13 mouse cellular contexts compared by ENCODE assay signal in genomic region chr11:79885713-79886393, GRCm38 (mm10).
DNase-seq lines count a peak whose midpoint lies in the region; ATAC-seq and TF ChIP-seq lines count a peak whose summit lies in the region.
"Had no signal": no experiment of that assay in that cellular context is flagged by ENCODE, and none has a peak within 500 bp of the region (broad histone marks: within the 10 kb centered on the region; RNA-seq: fewer than 3 reads in every experiment).

No protein-coding gene starts in this region.

- peaks cover 0 to 2% of the 10 kb centered on the region in 2 experiments; a peak in 1 of 4 replicates for H3K27me3 ChIP-seq in MEL (ENCODE audit: control insufficient read depth in 1 of 2, insufficient read depth in 2 of 2, low read length in 2 of 2)
- no peaks in the 10 kb centered on the region for H3K27me3 ChIP-seq in kidney, embryonic 16.5 days (ENCODE audit: insufficient read depth, low read length)
- H3K27me3 ChIP-seq in midbrain, embryonic 16.5 days (ENCODE audit: control insufficient read depth, insufficient read depth, low read depth, low read length) = no peaks in the 10 kb centered on the region
- H3K27me3 ChIP-seq: embryonic facial prominence, embryonic 13.5 days had no signal

- WGBS in kidney, embryonic 16.5 days = 56% methylated on average over 13 of the region's 13 CpGs
- WGBS in midbrain, embryonic 16.5 days = 91% methylated on average over 13 of the region's 13 CpGs

- DNase-seq in MEL (ENCODE audit: low read depth, low spot score) = peak; percentile 90
- DNase-seq in gastrocnemius, adult 2 months = peak; percentile 92
- no peak for DNase-seq in layer of hippocampus, postnatal 14 days (ENCODE audit: low spot score in 2 of 2)
- no peak for DNase-seq in layer of hippocampus, adult 18-20 months (ENCODE audit: low spot score in 2 of 2)
- DNase-seq in MN1 (ENCODE audit: low spot score) = no peak
- DNase-seq: cerebellum, adult 9-11 months; lung, postnatal 10 days; right cerebral cortex, postnatal 25 days had no signal

- peaks cover 7 to 18% of the 10 kb centered on the region in 2 experiments; a peak in 3 of 4 replicates for H3K4me1 ChIP-seq in MEL (ENCODE audit: control insufficient read depth in 1 of 2, insufficient read depth in 2 of 2, low read length in 2 of 2)
- peaks cover 4% of the 10 kb centered on the region; the same call in 1 of the 2 replicates for H3K4me1 ChIP-seq in kidney, embryonic 16.5 days (ENCODE audit: insufficient read depth, low read length)
- no peaks in the 10 kb centered on the region for H3K4me1 ChIP-seq in midbrain, embryonic 16.5 days (ENCODE audit: control insufficient read depth, insufficient read depth, low read length)
- H3K4me1 ChIP-seq: embryonic facial prominence, embryonic 13.5 days had no signal

- H3K36me3 ChIP-seq in MEL (ENCODE audit: control insufficient read depth in 1 of 2, insufficient read depth in 2 of 2, low read length in 2 of 2) = peaks cover 0 to 12% of the 10 kb centered on the region in 2 experiments; a peak in 2 of 4 replicates
- no peaks in the 10 kb centered on the region for H3K36me3 ChIP-seq in kidney, embryonic 16.5 days (ENCODE audit: insufficient read depth, low read length)
- no peaks in the 10 kb centered on the region for H3K36me3 ChIP-seq in midbrain, embryonic 16.5 days (ENCODE audit: control insufficient read depth, insufficient read depth, low read length)
- H3K36me3 ChIP-seq: embryonic facial prominence, embryonic 13.5 days; heart, embryonic 13.5 days had no signal

- H3K4me2 ChIP-seq in kidney, embryonic 16.5 days (replicated peaks; ENCODE audit: low read depth, low read length) = no peak overlapping the region
- no peak overlapping the region for H3K4me2 ChIP-seq in midbrain, embryonic 16.5 days (ENCODE audit: low read length)
- H3K4me2 ChIP-seq: embryonic facial prominence, embryonic 13.5 days; heart, embryonic 13.5 days had no signal

- H3K27ac ChIP-seq in MEL (ENCODE audit: control insufficient read depth, low read depth, low read length) = 0 out of 2 replicates have a peak overlapping the region, but pooled peaks have one; percentile 6
- peak overlapping the region; percentile 90 for H3K27ac ChIP-seq in gastrocnemius, adult 2 months
- no peak overlapping the region for H3K27ac ChIP-seq in kidney, embryonic 16.5 days (ENCODE audit: low read length)
- no peak overlapping the region for H3K27ac ChIP-seq in midbrain, embryonic 16.5 days (ENCODE audit: low read length)
- H3K27ac ChIP-seq: embryonic facial prominence, embryonic 13.5 days; heart, embryonic 13.5 days had no signal

- intact Hi-C loops in gastrocnemius, adult 2 months (cut with DNase I) = loop anchor here (2.0 kb wide), 1 partner anchor 93 kb away; no protein-coding TSS in a partner anchor

- peak; percentile 87 to 92 for TF ChIP-seq EP300 in MEL (IDR thresholded peaks at IDR 0.05; ENCODE audit: low read depth in 1 of 2, low read length in 2 of 2)

- no peak for TF ChIP-seq RAD21 in MEL (IDR thresholded peaks at IDR 0.05; ENCODE audit: low read depth, low read length)

- no peak overlapping the region for H3K9ac ChIP-seq in MEL (ENCODE audit: control insufficient read depth, low read depth, low read length, poor library complexity, severe bottlenecking)
- no peak overlapping the region for H3K9ac ChIP-seq in kidney, embryonic 16.5 days (replicated peaks; ENCODE audit: low read length)
- H3K9ac ChIP-seq in midbrain, embryonic 16.5 days (ENCODE audit: low read depth, low read length) = no peak overlapping the region
- H3K9ac ChIP-seq: embryonic facial prominence, embryonic 13.5 days; heart, embryonic 13.5 days had no signal

- no peak for TF ChIP-seq POLR2A in MEL (IDR thresholded peaks at IDR 0.05; ENCODE audit: control insufficient read depth in 1 of 2, insufficient read depth in 1 of 2, low read depth in 1 of 2, low read length in 2 of 2, poor library complexity in 1 of 2)

- peak; percentile 82 for ATAC-seq in kidney, embryonic 16.5 days (ENCODE audit: low FRiP score, low TSS enrichment)
- ATAC-seq in megakaryocyte progenitor cell, adult 5-6 weeks (replicated peaks; ENCODE audit: poor library complexity) = peak; percentile 94
- no peak for ATAC-seq in midbrain, embryonic 16.5 days

- H3K79me2 ChIP-seq in MEL (ENCODE audit: control insufficient read depth, insufficient read depth, low read length, poor library complexity) = no peaks in the 10 kb centered on the region

- H3K9me3 ChIP-seq in MEL (replicated peaks; ENCODE audit: insufficient read depth, low read length) = no peaks in the 10 kb centered on the region
- no peaks in the 10 kb centered on the region for H3K9me3 ChIP-seq in kidney, embryonic 16.5 days (ENCODE audit: low read length)
- no peaks in the 10 kb centered on the region for H3K9me3 ChIP-seq in midbrain, embryonic 16.5 days (replicated peaks; ENCODE audit: control insufficient read depth, low read length, poor library complexity, severe bottlenecking)
- H3K9me3 ChIP-seq: embryonic facial prominence, embryonic 13.5 days; heart, embryonic 13.5 days had no signal

- no peak for TF ChIP-seq CTCF in MEL (IDR thresholded peaks at IDR 0.05 in 2 of 3, conservative IDR thresholded peaks at IDR 0.05 in 1 of 3; ENCODE audit: control insufficient read depth in 1 of 3, insufficient read depth in 1 of 3, low read depth in 2 of 3, low read length in 3 of 3, poor library complexity in 1 of 3, severe bottlenecking in 1 of 3)
- no peak for TF ChIP-seq CTCF in gastrocnemius, adult 2 months (IDR thresholded peaks at IDR 0.05)

- H3K4me3 ChIP-seq in MEL (ENCODE audit: control insufficient read depth in 1 of 2, insufficient read depth in 1 of 2, low read depth in 2 of 2, low read length in 2 of 2) = no peak overlapping the region
- no peak overlapping the region for H3K4me3 ChIP-seq in gastrocnemius, adult 2 months
- H3K4me3 ChIP-seq in kidney, embryonic 16.5 days (ENCODE audit: low read length) = no peak overlapping the region
- H3K4me3 ChIP-seq in midbrain, embryonic 16.5 days (ENCODE audit: low read depth, low read length) = no peak overlapping the region
- H3K4me3 ChIP-seq: embryonic facial prominence, embryonic 13.5 days; heart, embryonic 13.5 days had no signal

TF ChIP-seq in MEL, 35 proteins besides CTCF, POLR2A, EP300 and RAD21:
- TF ChIP-seq NELFE (IDR thresholded peaks at IDR 0.05; ENCODE audit: low read depth, low read length) (no peak), MXI1 (IDR thresholded peaks at IDR 0.05; ENCODE audit: low read depth, low read length) (peak; percentile 61; the same call in 1 of the 2 replicates), JUND (IDR thresholded peaks at IDR 0.05; ENCODE audit: low read depth, low read length) (no peak), CHD2 (IDR thresholded peaks at IDR 0.05; ENCODE audit: low read length) (no peak), ZKSCAN1 (IDR thresholded peaks at IDR 0.05; ENCODE audit: low read depth, low read length) (no peak), MEF2A (IDR thresholded peaks at IDR 0.05; ENCODE audit: extremely low read depth, insufficient replicate concordance, low read depth, low read length, poor library complexity, severe bottlenecking) (no peak), POLR2AphosphoS2 (IDR thresholded peaks at IDR 0.05; ENCODE audit: low read length) (no peak; the same call in 1 of the 2 replicates), NRF1 (IDR thresholded peaks at IDR 0.05; ENCODE audit: insufficient read depth, low read depth, low read length, poor library complexity, severe bottlenecking) (0 out of 2 replicates have a peak, but pooled peaks have one; percentile 21), ETS1 (IDR thresholded peaks at IDR 0.05; ENCODE audit: low read depth, low read length) (peak; percentile 48; the same call in 1 of the 2 replicates), GABPA (IDR thresholded peaks at IDR 0.05; ENCODE audit: low read depth, low read length) (no peak), USF1 (IDR thresholded peaks at IDR 0.05; ENCODE audit: low read depth, low read length) (no peak), MAZ (IDR thresholded peaks at IDR 0.05; ENCODE audit: low read depth, low read length) (0 out of 2 replicates have a peak, but pooled peaks have one; percentile 55), USF2 (IDR thresholded peaks at IDR 0.05; ENCODE audit: borderline replicate concordance in 1 of 2, insufficient read depth in 1 of 2, low read depth in 1 of 2, low read length in 2 of 2) (no peak), TBP (IDR thresholded peaks at IDR 0.05; ENCODE audit: low read depth, low read length) (peak; percentile 94), CHD1 (IDR thresholded peaks at IDR 0.05; ENCODE audit: low read depth, low read length) (no peak), ZNF384 (IDR thresholded peaks at IDR 0.05; ENCODE audit: low read depth, low read length) (no peak), RCOR1 (IDR thresholded peaks at IDR 0.05; ENCODE audit: low read depth, low read length) (peak; percentile 84), ZC3H11A (IDR thresholded peaks at IDR 0.05; ENCODE audit: low read depth, low read length) (no peak), TCF12 (IDR thresholded peaks at IDR 0.05; ENCODE audit: low read depth, low read length) (peak; percentile 92), E2F4 (IDR thresholded peaks at IDR 0.05; ENCODE audit: borderline replicate concordance, low read depth, low read length) (no peak), POLR2AphosphoS5 (IDR thresholded peaks at IDR 0.05; ENCODE audit: borderline replicate concordance, low read depth, low read length) (no peak), MYC (IDR thresholded peaks at IDR 0.05; ENCODE audit: low read depth, low read length) (peak; percentile 63; the same call in 1 of the 2 replicates), MYB (IDR thresholded peaks at IDR 0.05; ENCODE audit: low read depth, low read length) (peak; percentile 51; the same call in 1 of the 2 replicates), GATA1 (IDR thresholded peaks at IDR 0.05; ENCODE audit: low read depth, low read length) (peak; percentile 59), TAL1 (IDR thresholded peaks at IDR 0.05; ENCODE audit: low read length) (peak; percentile 86), MAFK (IDR thresholded peaks at IDR 0.05; ENCODE audit: borderline replicate concordance, low read depth, low read length) (no peak), MAX (IDR thresholded peaks at IDR 0.05; ENCODE audit: low read length) (peak; percentile 75), UBTF (IDR thresholded peaks at IDR 0.05; ENCODE audit: borderline replicate concordance, insufficient read depth, low read depth, low read length) (peak; percentile 70; the same call in 1 of the 2 replicates), ELF1 (IDR thresholded peaks at IDR 0.05; ENCODE audit: low read depth, low read length) (no peak), BHLHE40 (IDR thresholded peaks at IDR 0.05; ENCODE audit: borderline replicate concordance, low read depth, low read length) (0 out of 2 replicates have a peak, but pooled peaks have one; percentile 17), SIN3A (IDR thresholded peaks at IDR 0.05; ENCODE audit: low read length) (peak; percentile 32; the same call in 1 of the 2 replicates), HCFC1 (IDR thresholded peaks at IDR 0.05; ENCODE audit: low read depth, low read length) (no peak), SMC3 (IDR thresholded peaks at IDR 0.05; ENCODE audit: low read depth, low read length) (no peak)
TF ChIP-seq in MEL: peak in this region for 15.

Comparison
In these comparisons a context has a peak if more than half of its experiments do, and no peak if none do; other contexts are left out.
1. DNase-seq: peak in MEL (single experiment) and gastrocnemius, adult 2 months (single experiment); none in layer of hippocampus, postnatal 14 days (0 of 2), layer of hippocampus, adult 18-20 months (0 of 2) and MN1 (single experiment).
2. H3K27ac ChIP-seq: peak in MEL (single experiment) and gastrocnemius, adult 2 months (single experiment); none in kidney, embryonic 16.5 days (single experiment) and midbrain, embryonic 16.5 days (single experiment).